Mouse (Mus musculus) olfactory bulb, adult 2 months (tissue): ENCODE data around the gene Ntrk3. TPM values are rescaled to one million over a fixed set of nuclear protein-coding genes. Genes with fewer than 3 reads are reported as not detected.

Experiments
- H3K27ac ChIP-seq: fragments of 200-500 bp; 2 replicates; pipeline ENCODE4 v1.5.1; 2012; ENCODE audit warnings: low read depth, low read length; ENCODE audit not compliant: insufficient read depth
- H3K4me1 ChIP-seq: fragments of 200-500 bp; 2 replicates; pipeline ENCODE4 v1.6.1; 2012; ENCODE audit warnings: low read length; ENCODE audit not compliant: control insufficient read depth, insufficient read depth
- H3K4me3 ChIP-seq: fragments of 200-500 bp; 2 replicates; pipeline ENCODE4 v1.5.1; 2012; ENCODE audit warnings: mild to moderate bottlenecking, low read depth, low read length, moderate library complexity; ENCODE audit not compliant: insufficient read depth
- CTCF ChIP-seq: fragments of 200-500 bp; IDR thresholded peaks from 2 replicates; pipeline ENCODE4 v1.5.1; 2012; ENCODE audit warnings: low read depth, mild to moderate bottlenecking, low read length, moderate library complexity; ENCODE audit not compliant: insufficient read depth
- POLR2A ChIP-seq: fragments of 200-500 bp; IDR thresholded peaks from 2 replicates; pipeline ENCODE4 v1.6.1; 2012; ENCODE audit warnings: mild to moderate bottlenecking, low read depth, low read length, moderate library complexity; ENCODE audit not compliant: insufficient read depth
- WGBS: fragments of 180-500 bp; shearing (Covaris S2); methylation state at CpG from one replicate; pipeline ENCODE4 v1.1.7; 2018; 5-methylcytosine and 5-hydroxymethylcytosine counted together
- polyA plus RNA-seq: library from polyadenylated mRNA; stranded (reverse); fragments of >200 nt; gene quantifications from 2 replicates; pipeline ENCODE4 v1.2.4, GENCODE M21; 2012; ENCODE audit warnings: low replicate concordance; ENCODE audit not compliant: missing spikeins, insufficient read depth, insufficient read length

Gene Ntrk3
- polyA plus RNA-seq, 1 experiment = 50.1 TPM

- Histone ChIP-seq H3K27ac (no peak overlapping the region), H3K4me1 (no peaks in the 10 kb centered on the region), H3K4me3 (no peak overlapping the region)
- TF ChIP-seq CTCF (no peak), POLR2A (no peak)
- 87% methylated on average over 5 of the region's 5 CpGs for WGBS
These were observed 565.4 kb downstream of the Ntrk3 start for GRCm38 (mm10) chr7:78172267-78172955.

GRCm38 (mm10) chr7:78165466-78165865, 572.3 kb downstream of the Ntrk3 start:
- 33% methylated on average over 1 of the region's 1 CpGs for WGBS
- H3K4me1 ChIP-seq = no peaks in the 10 kb centered on the region
- H3K27ac ChIP-seq = no peak overlapping the region
- TF ChIP-seq POLR2A (no peak), CTCF (no peak)
- H3K4me3 ChIP-seq = no peak overlapping the region

- TF ChIP-seq CTCF (no peak), POLR2A (no peak)
- no peak overlapping the region for H3K4me3 ChIP-seq
These were observed 579.9 kb downstream of the Ntrk3 start for GRCm38 (mm10) chr7:78157946-78158345.

GRCm38 (mm10) chr7:78145251-78145650, 592.6 kb downstream of the Ntrk3 start:
- Histone ChIP-seq H3K27ac (no peak overlapping the region), H3K4me1 (no peaks in the 10 kb centered on the region), H3K4me3 (no peak overlapping the region)
- TF ChIP-seq POLR2A = no peak
- WGBS = 45% methylated on average over 4 of the region's 4 CpGs

More at GRCm38 (mm10) chr7:78157946-78158345, 579.9 kb downstream of the Ntrk3 start:
- Histone ChIP-seq H3K4me1 (no peaks in the 10 kb centered on the region), H3K27ac (no peak overlapping the region)
- 94% methylated on average over 2 of the region's 2 CpGs for WGBS

GRCm38 (mm10) chr7:78144849-78145248, 593.0 kb downstream of the Ntrk3 start:
- 75% methylated on average over 3 of the region's 3 CpGs for WGBS
- no peak overlapping the region for H3K4me3 ChIP-seq
- TF ChIP-seq POLR2A (no peak), CTCF (no peak)

GRCm38 (mm10) chr7:78129966-78130365, 607.8 kb downstream of the Ntrk3 start:
- TF ChIP-seq POLR2A = no peak
- TF ChIP-seq CTCF = no peak
- Histone ChIP-seq H3K27ac (no peak overlapping the region), H3K4me3 (no peak overlapping the region), H3K4me1 (no peaks in the 10 kb centered on the region)
- 91% methylated on average over 1 of the region's 1 CpGs for WGBS

More at GRCm38 (mm10) chr7:78144849-78145248, 593.0 kb downstream of the Ntrk3 start:
- Histone ChIP-seq H3K4me1 (no peaks in the 10 kb centered on the region), H3K27ac (no peak overlapping the region)

Other genes starting within 250 kb of the Ntrk3 start
- not detected in 2 replicates for gene Mrps11, start 45.1 kb upstream of the Ntrk3 start, polyA plus RNA-seq
- not detected in 2 replicates for gene Mrpl46, start 45.5 kb upstream of the Ntrk3 start, polyA plus RNA-seq
- not detected in 2 replicates for gene Det1, start 109.3 kb upstream of the Ntrk3 start, polyA plus RNA-seq
- gene Aen, start 157.8 kb upstream of the Ntrk3 start, polyA plus RNA-seq = not detected in 2 replicates
- not detected in 2 replicates for gene Isg20, start 175.4 kb upstream of the Ntrk3 start, polyA plus RNA-seq